Mouse (Mus musculus) T-cell, adult 2 months (primary cell): ENCODE data around the gene Cstad.
A peak's percentile ranks its signal among the peaks of the same experiment; 100 is the strongest.

Experiments used
- DNase-seq: peaks from one replicate; pipeline ENCODE4 v3.0.0; 2022; ENCODE audit warnings: low spot score

Gene Cstad

GRCm38 (mm10) chr2:30595796-30596195 lies 956 bp downstream of the Cstad start:
- no peak for DNase-seq

- DNase-seq, result no peak
These were observed 4.8 kb downstream of the Cstad start for GRCm38 (mm10) chr2:30599621-30600020.

GRCm38 (mm10) chr2:30600291-30600690 lies 5.5 kb downstream of the Cstad start:
- DNase-seq, result no peak

GRCm38 (mm10) chr2:30600965-30601841 lies 6.4 kb downstream of the Cstad start:
- no peak for DNase-seq

- no peak for DNase-seq
These were observed 7.6 kb downstream of the Cstad start for GRCm38 (mm10) chr2:30602451-30602850.

- no peak for DNase-seq
These were observed 8.9 kb downstream of the Cstad start for GRCm38 (mm10) chr2:30603731-30604130.

GRCm38 (mm10) chr2:30604880-30605761 lies 10.3 kb downstream of the Cstad start:
- no peak for DNase-seq

GRCm38 (mm10) chr2:30605762-30606051 lies 10.9 kb downstream of the Cstad start:
- no peak for DNase-seq

- DNase-seq, result no peak
These were observed 11.8 kb downstream of the Cstad start for GRCm38 (mm10) chr2:30606621-30607052.

- no peak for DNase-seq
These were observed 13.1 kb downstream of the Cstad start for GRCm38 (mm10) chr2:30607941-30608340.

GRCm38 (mm10) chr2:30608690-30609201 lies 13.9 kb downstream of the Cstad start:
- DNase-seq, result no peak

GRCm38 (mm10) chr2:30613574-30613973 lies 18.7 kb downstream of the Cstad start:
- no peak for DNase-seq

- no peak for DNase-seq
These were observed 19.5 kb downstream of the Cstad start for GRCm38 (mm10) chr2:30614151-30614923.

GRCm38 (mm10) chr2:30615869-30616268 lies 21.0 kb downstream of the Cstad start:
- no peak for DNase-seq

- no peak for DNase-seq
These were observed 21.6 kb downstream of the Cstad start for GRCm38 (mm10) chr2:30616464-30616863.

GRCm38 (mm10) chr2:30618487-30619248 lies 23.8 kb downstream of the Cstad start:
- DNase-seq, result no peak

- peak; percentile 28 for DNase-seq
These were observed 29.0 kb downstream of the Cstad start for GRCm38 (mm10) chr2:30623873-30624272.

GRCm38 (mm10) chr2:30625296-30625826 lies 30.5 kb downstream of the Cstad start:
- peak; percentile 40 for DNase-seq

GRCm38 (mm10) chr2:30626058-30626675 lies 31.3 kb downstream of the Cstad start:
- DNase-seq, result peak; percentile 83

- DNase-seq, result no peak
These were observed 32.5 kb downstream of the Cstad start for GRCm38 (mm10) chr2:30627338-30627737.

- no peak for DNase-seq
These were observed 33.5 kb downstream of the Cstad start for GRCm38 (mm10) chr2:30628374-30628773.
